ENCODE assay signal across 32 mouse cellular contexts in genomic region chr4:132331960-132332359, GRCm38 (mm10). TPM values are rescaled to one million over a fixed set of nuclear protein-coding genes. Genes with fewer than 3 reads are reported as not detected.
"Had no signal": no experiment of that assay in that cellular context is flagged by ENCODE, and none has a peak within 500 bp of the region (broad histone marks: within the 10 kb centered on the region; RNA-seq: fewer than 3 reads in every experiment).

No protein-coding gene starts in this region.

- DNase-seq: heart, postnatal 10 days; heart, postnatal 14 days; heart, postnatal 36 days; heart, postnatal 4 days; kidney, adult 11 months; kidney, adult 18-20 months; kidney, adult 2 months; kidney, adult 8-10 months; kidney, adult 9 months; kidney, postnatal 10 days; kidney, postnatal 14 days; kidney, postnatal 25 days; kidney, postnatal 36 days; kidney, postnatal 4 days; layer of hippocampus, adult 9-11 months; layer of hippocampus, postnatal 36 days had no signal

- H3K27me3 ChIP-seq: heart, embryonic 12.5 days; heart, embryonic 13.5 days; heart, embryonic 15.5 days; hindbrain, embryonic 12.5 days; hindbrain, embryonic 13.5 days; hindbrain, embryonic 15.5 days; intestine, embryonic 15.5 days; kidney, embryonic 15.5 days had no signal

- H3K4me3 ChIP-seq: heart, embryonic 10.5 days; heart, embryonic 12.5 days; heart, embryonic 13.5 days; heart, embryonic 15.5 days; hindbrain, embryonic 10.5 days; hindbrain, embryonic 12.5 days; hindbrain, embryonic 13.5 days; hindbrain, embryonic 15.5 days; intestine, embryonic 15.5 days; kidney, embryonic 15.5 days; layer of hippocampus, adult 2 months had no signal

- H3K9ac ChIP-seq: heart, embryonic 12.5 days; heart, embryonic 13.5 days; heart, embryonic 15.5 days; hindbrain, embryonic 12.5 days; hindbrain, embryonic 13.5 days; hindbrain, embryonic 14.5 days; hindbrain, embryonic 15.5 days; intestine, embryonic 15.5 days; kidney, embryonic 15.5 days had no signal

- H3K27ac ChIP-seq: heart, embryonic 10.5 days; heart, embryonic 13.5 days; heart, embryonic 15.5 days; hindbrain, embryonic 10.5 days; hindbrain, embryonic 12.5 days; hindbrain, embryonic 13.5 days; hindbrain, embryonic 14.5 days; hindbrain, embryonic 15.5 days; hindbrain, postnatal 0 days; intestine, embryonic 15.5 days; kidney, embryonic 15.5 days; kidney, postnatal 0 days; layer of hippocampus, adult 2 months had no signal

- H3K4me2 ChIP-seq: heart, embryonic 11.5 days; heart, embryonic 12.5 days; heart, embryonic 13.5 days; heart, embryonic 15.5 days; hindbrain, embryonic 12.5 days; hindbrain, embryonic 13.5 days; hindbrain, embryonic 14.5 days; hindbrain, embryonic 15.5 days; intestine, embryonic 15.5 days; kidney, embryonic 15.5 days had no signal

RNA-seq across cellular contexts. Expression of gene Rab42, which starts 28.8 kb away (rescaled TPM):
- total RNA-seq: hematopoietic stem cell, adult 5-6 weeks had no signal
